Mouse (Mus musculus): Measurements from ENCODE around the gene A030003K21Rik. TPM values are rescaled to one million over a fixed set of nuclear protein-coding genes. Genes with fewer than 3 reads are reported as not detected.
A peak's percentile ranks its signal among the peaks of the same experiment; 100 is the strongest.
"Not testable (repeated sequence)": the region's sequence is repeated elsewhere in the genome, so short reads cannot be mapped to it uniquely, and the experiment has no call there.

A030003K21Rik gene
- not detected in 2 replicates for total RNA-seq (2021)
- long read RNA-seq, experiment 1 = 0 reads
- long read RNA-seq, experiment 2 = 0 reads

DNA sequence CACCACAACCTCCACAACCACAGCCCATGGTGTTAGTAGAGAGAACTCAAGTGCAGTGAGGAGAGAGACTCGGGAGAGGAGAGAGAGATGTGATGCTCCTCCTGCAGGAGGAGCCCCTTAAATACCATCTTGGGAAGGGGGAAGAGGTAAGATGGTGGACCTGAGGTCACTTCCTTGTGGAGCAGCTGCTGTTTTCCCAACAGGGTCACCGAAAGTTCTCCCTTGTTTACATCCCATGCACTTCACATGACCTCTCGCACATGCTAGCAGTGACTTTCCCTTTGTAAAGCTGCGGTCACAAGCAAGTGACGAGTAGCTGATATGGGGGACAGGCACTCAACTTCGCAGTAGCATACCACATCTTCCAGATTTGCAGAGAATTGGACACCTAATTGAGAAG lies at the start of gene A030003K21Rik:
A030003K21Rik (minus strand) TSS at position 94 of the 400 bp plus-strand sequence.
- DNase-seq = not testable (repeated sequence)

DNA sequence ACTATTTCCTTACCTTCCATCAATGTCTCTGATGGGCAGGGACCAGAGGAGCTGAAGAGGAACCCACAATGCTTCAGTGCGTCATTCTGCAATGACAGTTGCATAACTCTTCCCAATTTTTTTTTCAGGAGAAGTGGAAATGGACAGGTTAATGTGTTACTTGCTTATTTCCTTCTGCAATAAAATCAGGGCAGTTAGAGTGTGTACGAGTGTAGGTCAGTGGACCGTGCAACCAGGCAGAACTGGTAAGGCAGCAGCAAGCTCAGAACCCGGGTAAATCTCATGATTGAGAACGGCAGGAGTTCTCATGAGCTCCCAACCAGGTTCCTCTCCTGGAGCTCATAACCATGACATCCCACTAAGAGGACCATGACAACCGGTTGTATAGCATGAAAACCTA lies 48.9 kb upstream of the A030003K21Rik start:
- no peak for DNase-seq

DNA sequence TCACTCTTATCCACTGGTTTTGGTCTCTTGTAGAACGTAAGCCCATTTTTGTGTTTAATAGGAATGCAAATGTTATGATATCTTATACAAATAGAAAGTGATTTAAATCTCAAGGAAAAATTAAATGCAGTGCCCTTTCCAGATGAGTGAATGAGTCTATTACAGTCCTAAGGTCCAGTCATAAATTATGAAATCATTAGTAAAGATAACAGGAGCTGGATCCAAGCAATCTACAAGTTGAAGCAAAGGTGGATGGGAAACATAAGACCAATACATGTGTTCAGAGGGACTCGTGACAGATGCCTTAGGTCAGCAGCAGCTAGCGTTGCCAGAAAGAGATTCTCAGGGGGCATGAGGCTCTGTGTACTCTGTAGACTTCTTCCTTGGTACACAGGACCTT lies 48.4 kb upstream of the A030003K21Rik start:
- DNase-seq = no peak

DNA sequence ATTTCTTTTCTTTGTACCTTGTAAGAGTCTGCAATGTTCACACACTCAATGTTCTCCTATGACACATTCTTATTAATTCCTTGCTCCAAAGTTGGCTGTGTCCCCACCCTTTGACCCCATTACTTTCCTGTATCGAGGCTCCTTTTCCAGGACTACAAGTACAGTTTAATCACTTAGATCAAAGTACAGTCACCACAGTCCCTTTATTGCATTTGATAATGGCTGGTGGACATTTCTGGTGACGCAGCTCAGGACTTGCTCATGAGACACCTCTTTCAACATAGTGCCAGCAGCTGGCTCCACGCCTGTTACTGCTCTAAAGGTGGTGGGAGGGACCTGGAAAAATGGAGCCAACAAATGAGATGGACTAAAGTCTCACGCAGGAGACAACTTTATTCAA lies 47.9 kb upstream of the A030003K21Rik start:
- peak; percentile 9 for DNase-seq

DNA sequence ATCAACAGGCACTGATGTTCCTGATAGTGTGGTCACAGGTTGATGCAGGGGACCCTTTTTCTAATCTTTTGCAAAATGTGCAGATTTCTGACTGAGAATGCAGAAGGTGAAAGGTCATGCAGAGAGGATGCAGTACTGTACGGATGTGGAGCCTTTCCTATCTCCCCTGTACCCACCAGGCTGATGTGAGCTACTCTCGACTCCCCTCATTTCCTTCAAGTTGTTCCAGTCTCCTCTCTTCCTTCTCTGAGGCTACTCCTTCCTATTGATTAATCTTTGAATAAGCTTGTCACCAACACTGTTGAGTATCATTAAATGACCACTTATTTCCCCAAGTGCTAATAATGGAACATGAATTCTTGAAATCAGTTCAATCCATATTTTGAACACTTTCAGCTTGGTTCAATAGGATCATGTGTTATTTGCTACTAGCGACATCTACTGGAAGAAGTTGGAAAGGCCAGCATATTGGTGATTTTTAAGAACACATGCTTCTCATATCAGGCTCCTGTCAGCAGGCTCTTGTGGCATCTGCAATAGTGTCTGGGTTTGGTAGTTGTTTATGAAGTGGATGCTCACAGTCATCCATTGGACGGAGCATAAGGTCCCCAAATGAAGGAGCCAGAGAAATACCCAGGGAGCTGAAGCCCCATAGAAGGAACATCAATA lies 44.5 kb upstream of the A030003K21Rik start:
- DNase-seq = peak; percentile 40

DNA sequence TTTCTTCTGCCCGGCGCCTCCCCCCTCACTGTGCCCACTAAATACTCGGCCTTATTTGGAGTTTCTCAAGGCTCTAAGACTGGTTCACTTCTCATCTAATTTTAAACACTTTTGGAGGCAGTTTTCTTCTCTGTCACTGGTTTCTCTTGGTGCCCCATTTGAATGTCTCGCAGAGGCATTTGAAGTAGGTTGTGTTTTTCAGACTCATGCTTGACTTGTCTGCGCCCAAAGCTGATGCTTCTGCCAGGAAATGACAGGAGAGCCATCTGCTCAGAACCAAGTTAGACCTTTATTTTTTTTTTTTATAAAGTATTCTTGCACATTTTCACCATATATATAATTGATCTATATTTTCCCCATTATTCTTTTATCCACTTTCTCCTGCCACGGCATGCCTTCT lies 43.5 kb upstream of the A030003K21Rik start:
- DNase-seq = no peak

DNA sequence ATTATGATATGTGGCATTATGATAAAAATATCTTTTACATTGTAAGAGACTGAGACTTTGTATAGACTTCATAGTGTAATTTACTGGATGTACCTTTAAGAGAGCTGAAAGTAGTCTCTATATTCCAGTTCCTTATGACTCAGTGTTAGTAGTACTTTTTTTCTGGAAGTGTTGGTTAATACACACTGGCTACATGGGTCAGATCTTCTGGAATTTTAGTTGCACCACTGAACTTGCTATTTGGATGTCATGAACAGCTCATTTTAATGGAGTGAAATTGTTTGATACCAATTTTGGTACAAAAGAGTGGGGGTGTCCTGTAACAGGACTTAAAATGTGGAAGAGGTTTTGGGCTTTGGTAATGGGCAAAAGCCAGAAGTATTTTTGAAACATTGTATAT lies 34.7 kb upstream of the A030003K21Rik start:
- DNase-seq = no peak

DNA sequence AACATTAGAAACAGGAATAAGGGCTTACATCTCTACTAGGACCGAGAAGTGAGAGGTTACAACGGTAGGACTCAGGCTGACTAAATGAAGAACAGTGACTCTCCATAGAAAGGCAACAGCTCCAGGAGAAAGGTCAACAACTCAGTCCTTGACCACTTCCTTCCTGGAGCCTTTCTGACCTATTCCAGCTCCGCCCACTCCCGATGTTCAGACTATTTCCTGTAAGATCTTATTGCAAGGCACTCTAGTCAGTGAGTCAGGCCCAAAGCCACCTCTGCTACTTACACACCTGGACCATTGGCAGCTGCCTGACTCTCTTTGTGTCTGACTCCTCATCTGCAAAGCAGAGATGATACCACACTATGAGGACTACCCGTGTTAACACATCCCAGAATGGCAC lies 32.6 kb upstream of the A030003K21Rik start:
- DNase-seq = peak; percentile 36

DNA sequence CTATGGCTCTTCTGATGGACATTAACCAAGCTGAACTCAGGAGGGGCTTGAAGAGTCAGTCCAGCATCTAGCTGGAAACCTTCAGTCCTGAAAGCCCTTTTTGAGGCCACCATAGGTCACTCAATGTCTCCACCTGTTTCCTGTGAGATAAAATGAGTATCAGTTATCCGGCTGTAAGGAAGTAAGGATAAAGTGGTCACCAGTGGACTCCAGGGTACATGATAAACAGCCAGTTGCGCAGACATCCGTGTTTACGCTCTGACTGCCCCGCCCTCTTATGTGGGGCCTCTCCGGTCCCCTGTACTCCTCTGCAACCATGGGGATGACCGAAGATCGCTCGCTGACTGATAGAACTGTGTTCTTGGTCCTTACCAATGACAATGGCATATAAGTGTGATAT lies 31.2 kb upstream of the A030003K21Rik start:
- peak; percentile 21 for DNase-seq

DNA sequence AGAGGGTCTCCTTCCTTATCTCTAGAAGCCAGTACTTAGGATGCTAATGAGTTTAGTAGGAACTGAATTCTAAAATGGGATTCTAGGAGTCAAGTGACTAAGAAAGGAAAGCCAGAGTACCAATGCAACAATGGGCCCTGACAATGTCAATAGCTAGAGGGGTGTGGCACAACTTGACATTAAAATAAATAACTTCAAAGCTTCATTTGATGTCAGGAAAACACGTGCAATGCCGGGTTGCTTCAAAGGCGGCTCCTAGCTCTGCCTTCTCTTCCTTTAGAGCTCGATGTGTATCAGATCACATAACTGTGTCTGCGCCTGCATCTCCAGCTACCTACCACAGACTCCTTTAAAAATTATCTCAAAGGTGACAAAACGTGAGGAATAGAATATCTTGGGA lies 30.7 kb upstream of the A030003K21Rik start:
- DNase-seq = no peak

DNA sequence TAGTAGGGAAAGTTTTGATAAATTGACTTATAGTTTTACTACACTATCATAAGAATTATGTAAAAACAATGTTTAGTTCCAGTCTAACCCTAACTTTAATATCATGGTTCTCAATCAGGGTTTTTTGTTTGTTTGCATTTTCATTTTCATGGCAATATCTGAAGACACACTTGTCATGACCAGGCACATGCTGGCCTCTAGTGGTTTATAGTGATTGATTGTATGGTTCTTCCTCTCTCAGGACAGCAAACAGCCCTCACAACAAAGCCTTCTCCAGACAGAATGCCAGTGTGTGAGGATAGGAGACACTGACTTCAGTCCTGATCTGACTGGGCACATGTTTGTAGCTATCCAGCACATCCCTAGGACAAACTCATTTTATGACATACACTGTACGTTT lies 30.1 kb upstream of the A030003K21Rik start:
- DNase-seq = no peak

DNA sequence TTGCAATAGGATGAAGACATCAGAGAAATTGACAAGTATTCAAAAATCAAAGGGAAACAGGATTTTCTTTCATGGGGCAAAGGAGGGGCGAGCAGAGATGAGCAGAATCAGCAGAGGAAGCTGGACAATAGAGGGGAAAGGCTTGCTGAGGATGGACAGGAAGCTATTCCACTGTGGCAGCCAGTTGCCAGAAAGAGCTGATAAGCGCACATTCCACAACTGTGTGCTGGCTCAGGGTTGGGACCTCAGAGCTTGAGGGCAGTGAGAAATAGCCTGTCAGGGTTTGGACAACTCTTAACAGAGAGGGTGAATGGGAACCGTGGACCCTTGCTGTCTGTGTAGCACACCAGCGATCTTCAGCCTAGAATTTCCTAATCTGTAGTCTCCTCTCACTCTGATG lies 28.9 kb upstream of the A030003K21Rik start:
- DNase-seq = peak; percentile 58

DNA sequence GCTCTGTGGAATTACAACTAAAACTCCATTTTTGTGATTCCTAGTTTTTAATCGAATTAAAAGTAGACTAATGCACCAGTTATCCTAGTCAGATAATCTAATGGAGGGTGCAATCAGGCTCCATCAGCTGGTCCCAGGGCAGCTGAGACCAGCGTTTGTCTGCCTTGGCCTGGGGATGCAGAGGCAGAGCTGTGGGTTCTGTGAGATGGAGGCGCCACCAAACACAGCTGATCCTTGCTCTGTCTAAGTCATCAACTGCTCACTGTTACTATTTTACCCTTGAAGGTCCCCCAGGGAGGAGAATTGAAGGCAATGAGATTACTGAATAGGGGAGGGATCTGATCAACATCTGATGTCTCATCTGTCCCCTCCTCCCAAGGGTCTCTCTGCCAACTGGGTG lies 23.2 kb upstream of the A030003K21Rik start:
- DNase-seq = no peak

DNA sequence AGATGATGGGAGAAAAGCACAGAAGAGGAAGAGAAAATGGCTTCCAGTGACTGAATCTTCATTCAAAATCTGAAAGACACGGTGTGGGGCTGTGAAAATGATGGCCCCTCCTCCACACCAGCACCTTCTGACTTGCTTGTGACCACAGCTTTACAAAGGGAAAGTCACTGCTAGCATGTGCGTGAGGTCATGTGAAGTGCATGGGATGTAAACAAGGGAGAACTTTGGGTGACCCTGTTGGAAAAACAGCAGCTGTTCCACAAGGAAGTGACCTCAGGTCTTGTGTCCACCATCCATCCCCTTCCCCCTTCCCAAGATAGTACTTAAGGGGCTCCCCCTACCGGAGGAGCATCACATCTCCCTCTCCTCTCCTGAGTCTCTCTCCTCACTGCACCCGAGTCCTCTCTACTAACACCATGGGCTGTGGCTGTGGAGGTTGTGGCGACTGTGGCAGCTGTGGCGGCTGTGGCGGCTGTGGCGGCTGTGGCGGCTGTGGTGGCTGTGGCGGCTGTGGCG lies 16.7 kb upstream of the A030003K21Rik start, which contains the start of gene Gm47955:
Gm47955 (plus strand) TSS at position 417 of the 516 bp plus-strand sequence.
- no peak for DNase-seq

DNA sequence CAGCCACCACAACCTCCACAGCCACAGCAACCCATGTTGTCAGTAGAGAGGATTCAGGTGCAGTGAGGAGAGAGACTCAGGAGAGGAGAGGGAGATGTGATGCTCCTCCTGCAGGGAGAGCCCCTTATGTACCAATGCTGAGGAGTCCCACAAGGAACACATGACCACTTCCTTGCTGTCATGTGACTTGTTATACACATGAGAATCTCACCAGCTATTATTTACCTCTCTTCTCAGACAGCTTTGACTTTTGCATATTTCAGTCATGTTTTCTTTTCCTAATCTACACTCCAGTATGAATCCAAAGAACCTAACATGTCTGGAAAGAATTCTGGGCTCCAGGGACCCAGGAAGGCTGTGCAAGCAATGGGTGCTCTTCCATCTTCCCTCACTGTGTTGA lies 12.7 kb upstream of the A030003K21Rik start, which contains the start of gene Gm7544:
Gm7544 (minus strand) TSS at position 101 of the 400 bp plus-strand sequence.
- DNase-seq = not testable (repeated sequence)

DNA sequence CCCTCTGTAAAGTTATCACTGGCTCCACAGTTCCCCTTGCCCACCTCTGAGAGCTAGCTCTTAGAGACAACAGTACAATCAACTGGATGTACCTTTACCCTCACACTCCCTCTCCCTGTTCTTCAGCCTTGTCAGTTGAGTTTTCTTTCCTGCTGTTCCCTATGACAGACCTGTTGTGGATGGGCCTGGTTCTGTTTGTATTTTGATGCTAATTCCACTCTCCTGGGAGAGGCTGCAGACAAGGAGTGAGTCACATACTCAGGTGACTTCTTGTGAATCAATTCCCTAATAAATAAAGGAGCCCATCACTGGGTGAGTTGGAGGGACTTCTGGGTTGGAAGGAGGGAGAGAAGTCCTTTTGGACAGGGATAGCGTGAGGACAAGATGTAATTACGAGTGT lies 5.4 kb upstream of the A030003K21Rik start:
- no peak for DNase-seq

DNA sequence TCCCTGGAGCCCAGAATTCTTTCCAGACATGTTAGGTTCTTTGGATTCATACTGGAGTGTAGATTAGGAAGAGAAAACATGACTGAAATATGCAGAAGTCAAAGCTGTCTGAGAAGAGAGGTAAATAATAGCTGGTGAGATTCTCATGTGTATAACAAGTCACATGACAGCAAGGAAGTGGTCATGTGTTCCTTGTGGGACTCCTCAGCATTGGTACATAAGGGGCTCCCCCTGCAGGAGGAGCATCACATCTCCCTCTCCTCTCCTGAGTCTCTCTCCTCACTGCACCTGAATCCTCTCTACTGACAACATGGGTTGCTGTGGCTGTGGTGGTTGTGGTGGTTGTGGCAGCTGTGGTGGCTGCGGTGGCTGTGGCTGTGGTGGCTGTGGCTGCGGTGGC lies 2.8 kb upstream of the A030003K21Rik start:
- DNase-seq = not testable (repeated sequence)

DNA sequence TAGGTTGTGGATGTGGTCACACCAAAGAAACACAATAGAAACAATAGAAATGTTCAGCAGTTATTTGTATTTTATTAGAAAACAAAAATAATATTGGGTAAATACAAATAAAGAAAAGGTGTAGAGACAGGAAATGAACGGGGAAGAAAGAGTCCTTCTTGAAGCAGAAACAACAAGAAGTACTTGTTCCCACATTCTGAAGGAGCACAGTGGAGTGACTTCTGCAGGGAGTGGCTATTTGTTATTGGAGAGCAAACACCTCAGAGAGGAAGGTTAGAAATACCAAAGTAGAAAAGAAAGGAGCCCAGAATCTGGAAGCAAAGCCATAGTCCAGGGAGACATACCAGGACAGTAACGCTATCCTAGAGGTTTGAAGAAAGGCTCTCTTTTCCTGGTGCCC lies 683 bp downstream of the A030003K21Rik start:
- DNase-seq = not testable (repeated sequence)

DNA sequence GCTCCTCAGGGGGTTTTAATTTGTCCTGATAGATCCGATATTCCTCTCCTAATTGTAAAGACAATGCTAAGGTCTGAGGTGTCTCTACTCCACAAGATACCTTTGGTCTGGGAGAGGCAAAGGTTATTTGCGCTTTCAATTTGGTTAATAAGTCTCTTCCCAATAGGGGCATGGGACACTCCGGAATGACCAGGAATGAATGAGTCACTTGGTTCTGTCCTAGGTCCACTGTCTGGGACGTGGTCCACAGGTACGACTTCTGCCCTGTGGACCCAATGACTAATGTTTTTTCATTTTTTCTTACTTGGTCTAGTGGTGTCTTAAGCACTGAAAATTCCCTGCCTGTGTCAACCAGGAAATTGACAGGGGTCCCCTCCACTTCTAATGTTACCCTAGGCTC lies 4.5 kb downstream of the A030003K21Rik start:
- DNase-seq = no peak

DNA sequence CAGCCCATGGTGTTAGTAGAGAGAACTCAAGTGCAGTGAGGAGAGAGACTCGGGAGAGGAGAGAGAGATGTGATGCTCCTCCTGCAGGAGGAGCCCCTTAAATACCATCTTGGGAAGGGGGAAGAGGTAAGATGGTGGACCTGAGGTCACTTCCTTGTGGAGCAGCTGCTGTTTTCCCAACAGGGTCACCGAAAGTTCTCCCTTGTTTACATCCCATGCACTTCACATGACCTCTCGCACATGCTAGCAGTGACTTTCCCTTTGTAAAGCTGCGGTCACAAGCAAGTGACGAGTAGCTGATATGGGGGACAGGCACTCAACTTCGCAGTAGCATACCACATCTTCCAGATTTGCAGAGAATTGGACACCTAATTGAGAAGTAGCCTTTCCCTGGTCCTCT lies 11.9 kb downstream of the A030003K21Rik start, which contains the start of gene Gm6217:
Gm6217 (minus strand) TSS at position 74 of the 400 bp plus-strand sequence.
- not testable (repeated sequence) for DNase-seq

DNA sequence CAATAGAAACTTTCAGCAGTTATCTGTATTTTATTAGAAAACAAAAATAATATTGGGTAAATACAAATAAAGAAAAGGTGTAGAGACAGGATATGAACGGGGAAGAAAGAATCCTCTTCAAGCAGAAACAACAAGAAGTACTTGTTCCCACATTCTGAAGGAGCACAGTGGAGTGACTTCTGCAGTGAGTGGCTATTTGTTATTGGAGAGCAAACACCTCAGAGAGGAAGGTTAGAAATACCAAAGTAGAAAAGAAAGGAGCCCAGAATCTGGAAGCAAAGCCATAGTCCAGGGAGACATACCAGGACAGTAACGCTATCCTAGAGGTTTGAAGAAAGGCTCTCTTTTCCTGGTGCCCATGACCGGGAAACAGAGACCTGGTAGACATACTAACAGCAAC lies 12.6 kb downstream of the A030003K21Rik start:
- DNase-seq = not testable (repeated sequence)

DNA sequence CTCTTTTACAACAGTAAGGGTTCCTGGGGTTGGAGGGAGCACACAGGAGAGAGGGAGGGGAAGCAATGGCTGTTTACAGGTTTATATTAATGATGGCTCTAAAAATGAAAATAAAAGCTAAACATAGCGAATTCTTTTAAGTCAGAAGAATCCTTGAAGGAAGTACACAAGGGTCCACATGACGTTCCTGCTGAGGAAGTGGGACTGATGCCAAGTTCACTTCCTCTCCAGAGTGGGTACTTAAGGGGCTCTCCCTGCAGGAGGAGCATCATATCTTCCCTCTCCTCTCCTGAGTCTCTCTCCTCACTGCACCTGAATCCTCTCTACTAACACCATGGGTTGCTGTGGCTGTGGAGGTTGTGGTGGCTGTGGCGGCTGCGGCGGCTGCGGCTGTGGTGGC lies 18.5 kb downstream of the A030003K21Rik start, which contains the start of gene A030014E15Rik:
A030014E15Rik (plus strand) TSS at position 268 of the 400 bp plus-strand sequence.
- DNase-seq = peak; percentile 20

DNA sequence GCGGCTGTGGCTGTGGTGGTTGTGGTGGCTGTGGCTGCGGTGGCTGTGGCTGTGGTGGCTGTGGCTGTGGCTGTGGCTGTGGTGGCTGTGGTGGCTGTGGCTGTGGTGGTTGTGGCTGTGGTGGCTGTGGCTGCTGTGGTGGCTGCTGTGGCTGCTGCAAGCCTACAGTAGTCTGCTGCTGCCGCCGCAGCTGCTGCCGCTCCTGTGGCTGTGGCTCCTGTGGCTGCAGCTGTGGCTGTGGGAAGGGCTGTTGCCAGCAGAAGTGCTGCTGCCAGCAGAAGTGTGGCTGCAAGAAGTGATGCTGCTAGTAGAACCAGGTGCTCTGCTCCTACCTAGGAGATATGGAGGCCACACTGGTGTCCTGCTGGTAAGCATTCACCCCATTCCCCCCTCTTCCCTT lies 29.8 kb downstream of the A030003K21Rik start:
- DNase-seq = not testable (repeated sequence)

DNA sequence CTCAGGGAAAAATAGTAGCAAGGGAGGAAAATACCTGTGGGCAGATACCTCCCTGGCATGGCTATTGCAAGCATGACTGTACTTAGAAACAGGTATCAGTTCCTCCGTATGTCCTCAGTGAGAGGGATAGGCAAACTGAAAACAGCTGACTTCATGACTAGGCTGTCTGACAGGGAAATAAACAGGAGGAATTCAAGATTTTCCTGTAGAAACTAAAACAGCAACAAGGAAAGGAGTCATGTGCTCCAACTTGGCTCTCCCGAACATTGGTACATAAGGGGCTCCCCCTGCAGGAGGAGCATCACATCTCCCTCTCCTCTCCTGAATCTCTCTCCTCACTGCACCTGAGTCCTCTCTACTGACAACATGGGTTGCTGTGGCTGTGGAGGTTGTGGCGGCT lies 30.2 kb downstream of the A030003K21Rik start, which contains the start of gene A030005L19Rik:
A030005L19Rik (plus strand) TSS at position 301 of the 400 bp plus-strand sequence.
- no peak for DNase-seq

All from adrenal gland, postnatal 14 days (tissue).